Mouse (Mus musculus): ENCODE measurements at regions not wholly inside any gene's neighbourhood (a gene's known extent, or its start where the extent isn't known, plus 50 kb on each side); places are given as distances from the start of the nearest gene placed in this dataset.

- Histone ChIP-seq H3K4me3 (no peak overlapping the region), H3K27ac (no peak overlapping the region), H3K27me3 (no peaks in the 10 kb centered on the region), H3K9ac (no peak overlapping the region), H3K4me1 (no peaks in the 10 kb centered on the region), H3K36me3 (no peaks in the 10 kb centered on the region), H3K9me3 (no peaks in the 10 kb centered on the region), H3K4me2 (no peak overlapping the region)
- no peak for ATAC-seq (ENCODE audit: insufficient number of reproducible peaks, low FRiP score, low TSS enrichment, low read depth)
- 77% methylated on average over 4 of the region's 4 CpGs for WGBS
These were observed 58.3 kb downstream of the Tmem100 start for GRCm38 (mm10) chr11:90088473-90088872.

- Histone ChIP-seq H3K4me3 (no peak overlapping the region), H3K9me3 (no peaks in the 10 kb centered on the region), H3K27ac (no peak overlapping the region), H3K9ac (no peak overlapping the region), H3K4me2 (no peak overlapping the region), H3K36me3 (no peaks in the 10 kb centered on the region), H3K27me3 (no peaks in the 10 kb centered on the region), H3K4me1 (peaks cover 4% of the 10 kb centered on the region)
- 81% methylated on average over 7 of the region's 7 CpGs for WGBS
- no peak for ATAC-seq (ENCODE audit: insufficient number of reproducible peaks, low FRiP score, low TSS enrichment, low read depth)
These were observed 63.9 kb downstream of the Tmem100 start for GRCm38 (mm10) chr11:90094052-90094451.

GRCm38 (mm10) chr11:90094700-90095355 is 64.7 kb downstream of the Tmem100 start:
- Histone ChIP-seq H3K4me1 (peaks cover 11% of the 10 kb centered on the region), H3K9me3 (no peaks in the 10 kb centered on the region), H3K27me3 (no peaks in the 10 kb centered on the region), H3K36me3 (no peaks in the 10 kb centered on the region), H3K27ac (no peak overlapping the region), H3K9ac (no peak overlapping the region), H3K4me3 (no peak overlapping the region), H3K4me2 (no peak overlapping the region; the same call in 1 of the 2 replicates)
- ATAC-seq (ENCODE audit: insufficient number of reproducible peaks, low FRiP score, low TSS enrichment, low read depth), result peak; percentile 48; the same call in 1 of the 2 replicates
- 55% methylated on average over 7 of the region's 7 CpGs for WGBS

GRCm38 (mm10) chr11:90098471-90098870 is 68.3 kb downstream of the Tmem100 start:
- Histone ChIP-seq H3K4me2 (no peak overlapping the region), H3K4me3 (no peak overlapping the region), H3K4me1 (peaks cover 21% of the 10 kb centered on the region), H3K36me3 (no peaks in the 10 kb centered on the region), H3K9me3 (no peaks in the 10 kb centered on the region), H3K27ac (no peak overlapping the region), H3K9ac (no peak overlapping the region), H3K27me3 (no peaks in the 10 kb centered on the region)
- WGBS, result 57% methylated on average over 7 of the region's 7 CpGs
- no peak for ATAC-seq (ENCODE audit: insufficient number of reproducible peaks, low FRiP score, low TSS enrichment, low read depth)

- peaks cover 21% of the 10 kb centered on the region for H3K4me1 ChIP-seq
- no peak overlapping the region for H3K27ac ChIP-seq
- no peaks in the 10 kb centered on the region for H3K36me3 ChIP-seq
- no peaks in the 10 kb centered on the region for H3K27me3 ChIP-seq
- H3K9ac ChIP-seq, result no peak overlapping the region
- WGBS, result 45% methylated on average over 1 of the region's 1 CpGs
- no peaks in the 10 kb centered on the region for H3K9me3 ChIP-seq
- H3K4me2 ChIP-seq, result no peak overlapping the region
- no peak for ATAC-seq (ENCODE audit: insufficient number of reproducible peaks, low FRiP score, low TSS enrichment, low read depth)
- no peak overlapping the region for H3K4me3 ChIP-seq
These were observed 69.0 kb downstream of the Tmem100 start for GRCm38 (mm10) chr11:90099178-90099577.

GRCm38 (mm10) chr11:90100161-90100560 is 70.0 kb downstream of the Tmem100 start:
- Histone ChIP-seq H3K36me3 (no peaks in the 10 kb centered on the region), H3K27me3 (no peaks in the 10 kb centered on the region), H3K9ac (no peak overlapping the region), H3K4me1 (peaks cover 18% of the 10 kb centered on the region), H3K4me3 (no peak overlapping the region), H3K4me2 (no peak overlapping the region), H3K27ac (no peak overlapping the region), H3K9me3 (no peaks in the 10 kb centered on the region)
- ATAC-seq (ENCODE audit: insufficient number of reproducible peaks, low FRiP score, low TSS enrichment, low read depth), result no peak
- 61% methylated on average over 2 of the region's 2 CpGs for WGBS

GRCm38 (mm10) chr11:90101284-90101683 is 71.1 kb downstream of the Tmem100 start:
- Histone ChIP-seq H3K36me3 (no peaks in the 10 kb centered on the region), H3K9me3 (no peaks in the 10 kb centered on the region), H3K27me3 (no peaks in the 10 kb centered on the region), H3K4me1 (peaks cover 17% of the 10 kb centered on the region), H3K4me3 (no peak overlapping the region), H3K4me2 (no peak overlapping the region), H3K9ac (no peak overlapping the region), H3K27ac (no peak overlapping the region)
- 61% methylated on average over 8 of the region's 8 CpGs for WGBS
- no peak for ATAC-seq (ENCODE audit: insufficient number of reproducible peaks, low FRiP score, low TSS enrichment, low read depth)

GRCm38 (mm10) chr11:90106063-90106798 is 76.1 kb downstream of the Tmem100 start:
- Histone ChIP-seq H3K27me3 (no peaks in the 10 kb centered on the region), H3K36me3 (no peaks in the 10 kb centered on the region), H3K27ac (no peak overlapping the region), H3K9me3 (no peaks in the 10 kb centered on the region), H3K9ac (no peak overlapping the region), H3K4me1 (peaks cover 1% of the 10 kb centered on the region; the same call in 1 of the 2 replicates), H3K4me2 (no peak overlapping the region), H3K4me3 (no peak overlapping the region)
- WGBS, result 25% methylated on average over 12 of the region's 12 CpGs
- ATAC-seq (ENCODE audit: insufficient number of reproducible peaks, low FRiP score, low TSS enrichment, low read depth), result no peak

GRCm38 (mm10) chr11:90109681-90110111 is 77.8 kb upstream of the Gm45716 start:
- H3K9ac ChIP-seq, result no peak overlapping the region
- H3K4me1 ChIP-seq, result no peaks in the 10 kb centered on the region
- H3K36me3 ChIP-seq, result no peaks in the 10 kb centered on the region
- no peaks in the 10 kb centered on the region for H3K9me3 ChIP-seq
- H3K27me3 ChIP-seq, result no peaks in the 10 kb centered on the region
- ATAC-seq (ENCODE audit: insufficient number of reproducible peaks, low FRiP score, low TSS enrichment, low read depth), result no peak
- H3K27ac ChIP-seq, result no peak overlapping the region
- WGBS, result 38% methylated on average over 2 of the region's 2 CpGs
- no peak overlapping the region for H3K4me2 ChIP-seq
- H3K4me3 ChIP-seq, result no peak overlapping the region

GRCm38 (mm10) chr11:90110170-90110569 is 77.3 kb upstream of the Gm45716 start:
- no peak overlapping the region for H3K9ac ChIP-seq
- no peaks in the 10 kb centered on the region for H3K27me3 ChIP-seq
- H3K27ac ChIP-seq, result no peak overlapping the region
- 86% methylated on average over 3 of the region's 3 CpGs for WGBS
- H3K4me1 ChIP-seq, result no peaks in the 10 kb centered on the region
- H3K36me3 ChIP-seq, result no peaks in the 10 kb centered on the region
- no peak overlapping the region for H3K4me2 ChIP-seq
- H3K4me3 ChIP-seq, result no peak overlapping the region
- ATAC-seq (ENCODE audit: insufficient number of reproducible peaks, low FRiP score, low TSS enrichment, low read depth), result no peak
- no peaks in the 10 kb centered on the region for H3K9me3 ChIP-seq

- Histone ChIP-seq H3K9ac (no peak overlapping the region), H3K27ac (no peak overlapping the region), H3K4me1 (peaks cover under 1% of the 10 kb centered on the region; the same call in 1 of the 2 replicates), H3K4me2 (no peak overlapping the region), H3K4me3 (no peak overlapping the region), H3K9me3 (no peaks in the 10 kb centered on the region), H3K27me3 (no peaks in the 10 kb centered on the region), H3K36me3 (no peaks in the 10 kb centered on the region)
- ATAC-seq (ENCODE audit: insufficient number of reproducible peaks, low FRiP score, low TSS enrichment, low read depth), result no peak
- 80% methylated on average over 7 of the region's 7 CpGs for WGBS
These were observed 75.3 kb upstream of the Gm45716 start for GRCm38 (mm10) chr11:90112174-90112573.

Data from limb, embryonic 15.5 days (tissue).